Mouse (Mus musculus) midbrain, embryonic 15.5 days (tissue): ENCODE measurements around the gene Robo3. TPM values are rescaled to one million over a fixed set of nuclear protein-coding genes. Genes with fewer than 3 reads are reported as not detected.

ENCODE experiments used
- ATAC-seq: fragments of 200-750 bp; cut with Nextera tagmentation; replicated peaks from 2 replicates; pipeline ENCODE4 v1.8.0; 2017; ENCODE audit warnings: moderate TSS enrichment
- H3K27ac ChIP-seq: fragments of 300-500 bp; sonication (generic); 2 replicates; pipeline ENCODE4 v1.5.1; 2015; ENCODE audit warnings: mild to moderate bottlenecking, inconsistent platforms
- H3K27me3 ChIP-seq: fragments of 300-500 bp; sonication (generic); replicated peaks from 2 replicates; pipeline ENCODE4 v1.6.1; 2015; ENCODE audit warnings: inconsistent platforms
- H3K36me3 ChIP-seq: fragments of 300-500 bp; sonication (generic); replicated peaks from 2 replicates; pipeline ENCODE4 v1.6.1; 2015; ENCODE audit warnings: inconsistent platforms
- H3K4me1 ChIP-seq: fragments of 300-500 bp; sonication (generic); 2 replicates; pipeline ENCODE4 v1.6.1; 2015; ENCODE audit warnings: inconsistent platforms
- H3K4me2 ChIP-seq: fragments of 300-500 bp; sonication (generic); 2 replicates; pipeline ENCODE4 v1.6.1; 2015; ENCODE audit warnings: inconsistent platforms, mild to moderate bottlenecking, moderate library complexity
- H3K4me3 ChIP-seq: fragments of 300-500 bp; sonication (generic); 2 replicates; pipeline ENCODE4 v1.5.1; 2015; ENCODE audit warnings: mild to moderate bottlenecking, inconsistent platforms
- H3K9ac ChIP-seq: fragments of 300-500 bp; sonication (generic); 2 replicates; pipeline ENCODE4 v1.6.1; 2015; ENCODE audit warnings: mild to moderate bottlenecking, inconsistent platforms
- H3K9me3 ChIP-seq: fragments of 300-500 bp; sonication (generic); 2 replicates; pipeline ENCODE4 v1.6.1; 2016; ENCODE audit warnings: inconsistent platforms
- WGBS: fragments of 180-500 bp; shearing (Covaris S2); methylation state at CpG from one replicate; pipeline ENCODE4 v1.1.7; 2015; ENCODE audit warnings: mixed read lengths; 5-methylcytosine and 5-hydroxymethylcytosine counted together
- polyA plus RNA-seq: library from polyadenylated mRNA; unstranded; fragments of >200 nt; fragmentation: Nextera tagmentation; extraction: Ambion mirVana; gene quantifications from 2 replicates; pipeline ENCODE4 v1.2.1, GENCODE M21; 2015

Robo3 gene
- 4.8 and 10.0 TPM in 2 replicates for polyA plus RNA-seq

- no peak; the same call in 1 of the 2 replicates for ATAC-seq
- Histone ChIP-seq H3K9me3 (no peaks in the 10 kb centered on the region), H3K36me3 (no peaks in the 10 kb centered on the region), H3K4me2 (peak within 1 kb of the TSS; percentile 83), H3K9ac (peak within 1 kb of the TSS; percentile 28; the same call in 1 of the 2 replicates), H3K27me3 (peaks cover 71% of the 10 kb centered on the region), H3K27ac (no peak within 1 kb of the TSS), H3K4me1 (peaks cover 30% of the 10 kb centered on the region), H3K4me3 (peak within 1 kb of the TSS; percentile 37)
- under 1% methylated on average over 35 of the region's 40 CpGs for WGBS
Measured at GRCm38 (mm10) chr9:37432720-37433421, at the start of gene Robo3. Gene Robo3, minus strand, starts transcription at chr9:37433246.

GRCm38 (mm10) chr9:37474923-37475322, 41.9 kb upstream of the Robo3 start:
- no peaks in the 10 kb centered on the region for H3K36me3 ChIP-seq
- no peak for ATAC-seq
- 89% methylated on average over 7 of the region's 7 CpGs for WGBS

GRCm38 (mm10) chr9:37473611-37474125, 40.6 kb upstream of the Robo3 start:
- H3K27ac ChIP-seq, result no peak overlapping the region
- no peaks in the 10 kb centered on the region for H3K4me1 ChIP-seq
- H3K27me3 ChIP-seq, result no peaks in the 10 kb centered on the region
- H3K36me3 ChIP-seq, result no peaks in the 10 kb centered on the region
- H3K9me3 ChIP-seq, result no peaks in the 10 kb centered on the region
- no peak overlapping the region for H3K9ac ChIP-seq
- 54% methylated on average over 3 of the region's 3 CpGs for WGBS
- ATAC-seq, result no peak
- H3K4me3 ChIP-seq, result no peak overlapping the region
- no peak overlapping the region for H3K4me2 ChIP-seq

More at GRCm38 (mm10) chr9:37474923-37475322, 41.9 kb upstream of the Robo3 start:
- no peak overlapping the region for H3K4me2 ChIP-seq
- no peak overlapping the region for H3K9ac ChIP-seq
- H3K4me3 ChIP-seq, result no peak overlapping the region
- no peak overlapping the region for H3K27ac ChIP-seq
- H3K27me3 ChIP-seq, result no peaks in the 10 kb centered on the region
- H3K9me3 ChIP-seq, result no peaks in the 10 kb centered on the region
- H3K4me1 ChIP-seq, result no peaks in the 10 kb centered on the region

- peak overlapping the region; percentile 18; the same call in 1 of the 2 replicates for H3K4me2 ChIP-seq
- H3K4me1 ChIP-seq, result peaks cover 30% of the 10 kb centered on the region
- H3K27me3 ChIP-seq, result peaks cover 22% of the 10 kb centered on the region
- no peak overlapping the region for H3K27ac ChIP-seq
- no peak for ATAC-seq
- H3K4me3 ChIP-seq, result no peak overlapping the region
- no peaks in the 10 kb centered on the region for H3K36me3 ChIP-seq
- H3K9me3 ChIP-seq, result no peaks in the 10 kb centered on the region
- H3K9ac ChIP-seq, result no peak overlapping the region
- 14% methylated on average over 7 of the region's 7 CpGs for WGBS
Measured at GRCm38 (mm10) chr9:37462764-37463163, 29.7 kb upstream of the Robo3 start.

GRCm38 (mm10) chr9:37461571-37461970, 28.5 kb upstream of the Robo3 start:
- H3K4me1 ChIP-seq, result peaks cover 41% of the 10 kb centered on the region
- H3K4me3 ChIP-seq, result no peak overlapping the region
- no peaks in the 10 kb centered on the region for H3K36me3 ChIP-seq
- H3K27me3 ChIP-seq, result peaks cover 27% of the 10 kb centered on the region
- no peaks in the 10 kb centered on the region for H3K9me3 ChIP-seq
- 5% methylated on average over 3 of the region's 3 CpGs for WGBS
- H3K4me2 ChIP-seq, result no peak overlapping the region
- H3K27ac ChIP-seq, result no peak overlapping the region
- ATAC-seq, result no peak
- H3K9ac ChIP-seq, result no peak overlapping the region

- H3K36me3 ChIP-seq, result no peaks in the 10 kb centered on the region
Measured at GRCm38 (mm10) chr9:37460961-37461340, 27.9 kb upstream of the Robo3 start.

GRCm38 (mm10) chr9:37460043-37460960, 27.3 kb upstream of the Robo3 start:
- Histone ChIP-seq H3K4me2 (peak overlapping the region; percentile 96), H3K27ac (peak overlapping the region; percentile 76), H3K9me3 (no peaks in the 10 kb centered on the region), H3K9ac (peak overlapping the region; percentile 63), H3K4me3 (peak overlapping the region; percentile 51), H3K27me3 (peaks cover 35% of the 10 kb centered on the region), H3K36me3 (no peaks in the 10 kb centered on the region), H3K4me1 (peaks cover 51% of the 10 kb centered on the region)
- 1% methylated on average over 81 of the region's 81 CpGs for WGBS
- ATAC-seq, result peak; percentile 71

More at GRCm38 (mm10) chr9:37460961-37461340, 27.9 kb upstream of the Robo3 start:
- ATAC-seq, result no peak
- Histone ChIP-seq H3K4me2 (peak overlapping the region; percentile 96), H3K4me3 (peak overlapping the region; percentile 51), H3K9ac (peak overlapping the region; percentile 63; the same call in 1 of the 2 replicates), H3K27ac (peak overlapping the region; percentile 76), H3K27me3 (peaks cover 31% of the 10 kb centered on the region), H3K9me3 (no peaks in the 10 kb centered on the region), H3K4me1 (peaks cover 47% of the 10 kb centered on the region)
- 4% methylated on average over 5 of the region's 5 CpGs for WGBS

- Histone ChIP-seq H3K4me2 (peak overlapping the region; percentile 96), H3K4me3 (peak overlapping the region; percentile 51), H3K27ac (peak overlapping the region; percentile 76), H3K4me1 (peaks cover 57% of the 10 kb centered on the region), H3K9ac (peak overlapping the region; percentile 63), H3K9me3 (no peaks in the 10 kb centered on the region), H3K36me3 (no peaks in the 10 kb centered on the region), H3K27me3 (peaks cover 38% of the 10 kb centered on the region)
- peak; percentile 1; the same call in 1 of the 2 replicates for ATAC-seq
- 1% methylated on average over 9 of the region's 9 CpGs for WGBS
Measured at GRCm38 (mm10) chr9:37459665-37460042, 26.6 kb upstream of the Robo3 start.

- peak overlapping the region; percentile 40; the same call in 1 of the 2 replicates for H3K27ac ChIP-seq
- no peak for ATAC-seq
- peaks cover 67% of the 10 kb centered on the region for H3K4me1 ChIP-seq
- no peaks in the 10 kb centered on the region for H3K9me3 ChIP-seq
- H3K36me3 ChIP-seq, result no peaks in the 10 kb centered on the region
- H3K4me2 ChIP-seq, result no peak overlapping the region
- H3K27me3 ChIP-seq, result peaks cover 43% of the 10 kb centered on the region
- 50% methylated on average over 1 of the region's 1 CpGs for WGBS
- 0 out of 2 replicates have a peak overlapping the region, but pooled peaks have one; percentile 39 for H3K9ac ChIP-seq
- H3K4me3 ChIP-seq, result peak overlapping the region; percentile 35; the same call in 1 of the 2 replicates
Measured at GRCm38 (mm10) chr9:37457151-37457550, 24.1 kb upstream of the Robo3 start.

GRCm38 (mm10) chr9:37456481-37456910, 23.4 kb upstream of the Robo3 start:
- 0% methylated on average over 20 of the region's 20 CpGs for WGBS
- H3K27me3 ChIP-seq, result peaks cover 41% of the 10 kb centered on the region

GRCm38 (mm10) chr9:37455868-37456267, 22.8 kb upstream of the Robo3 start:
- H3K27ac ChIP-seq, result peak overlapping the region; percentile 40
- H3K4me2 ChIP-seq, result peak overlapping the region; percentile 58
- H3K4me3 ChIP-seq, result peak overlapping the region; percentile 35; the same call in 1 of the 2 replicates
- no peak overlapping the region for H3K9ac ChIP-seq
- 3% methylated on average over 8 of the region's 8 CpGs for WGBS
- ATAC-seq, result no peak
- H3K27me3 ChIP-seq, result peaks cover 41% of the 10 kb centered on the region
- no peaks in the 10 kb centered on the region for H3K36me3 ChIP-seq
- peaks cover 73% of the 10 kb centered on the region for H3K4me1 ChIP-seq
- H3K9me3 ChIP-seq, result no peaks in the 10 kb centered on the region

More at GRCm38 (mm10) chr9:37456481-37456910, 23.4 kb upstream of the Robo3 start:
- peak; percentile 75 for ATAC-seq
- H3K4me1 ChIP-seq, result peaks cover 73% of the 10 kb centered on the region
- H3K9me3 ChIP-seq, result no peaks in the 10 kb centered on the region
- peak overlapping the region; percentile 35 for H3K4me3 ChIP-seq
- no peaks in the 10 kb centered on the region for H3K36me3 ChIP-seq
- peak overlapping the region; percentile 40 for H3K27ac ChIP-seq
- H3K4me2 ChIP-seq, result peak overlapping the region; percentile 58
- H3K9ac ChIP-seq, result peak overlapping the region; percentile 39
